Mouse (Mus musculus) urinary bladder, adult 18-20 months (tissue): Measurements from ENCODE around the gene Col13a1.

Experiments used
- DNase-seq, 2 experiments: peaks; one replicate each; pipeline ENCODE4 v3.0.0; 2022; ENCODE audit warnings: low spot score in 2 of 2, mixed read lengths in 2 of 2

Gene Col13a1

DNA sequence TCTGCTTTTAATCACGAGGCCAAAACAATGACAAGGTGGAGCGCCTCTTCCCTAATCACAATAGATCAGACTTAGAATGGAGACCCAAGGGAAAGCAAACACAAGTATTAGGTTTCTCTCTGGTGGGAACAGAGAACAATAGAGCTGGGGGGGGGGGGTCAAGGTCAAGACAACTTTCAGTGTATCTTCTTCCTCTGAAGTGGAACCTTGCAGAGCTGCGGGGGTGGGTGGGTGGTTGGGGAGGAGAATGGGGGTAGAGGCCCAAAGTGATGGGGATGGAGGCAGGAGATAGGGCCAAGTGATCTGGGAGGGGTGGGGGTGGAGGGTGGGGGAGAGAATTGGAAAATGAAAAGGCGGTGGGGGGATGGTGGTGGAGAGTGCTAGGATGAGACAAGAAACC lies 149.9 kb downstream of the Col13a1 start:
- no peak for DNase-seq

DNA sequence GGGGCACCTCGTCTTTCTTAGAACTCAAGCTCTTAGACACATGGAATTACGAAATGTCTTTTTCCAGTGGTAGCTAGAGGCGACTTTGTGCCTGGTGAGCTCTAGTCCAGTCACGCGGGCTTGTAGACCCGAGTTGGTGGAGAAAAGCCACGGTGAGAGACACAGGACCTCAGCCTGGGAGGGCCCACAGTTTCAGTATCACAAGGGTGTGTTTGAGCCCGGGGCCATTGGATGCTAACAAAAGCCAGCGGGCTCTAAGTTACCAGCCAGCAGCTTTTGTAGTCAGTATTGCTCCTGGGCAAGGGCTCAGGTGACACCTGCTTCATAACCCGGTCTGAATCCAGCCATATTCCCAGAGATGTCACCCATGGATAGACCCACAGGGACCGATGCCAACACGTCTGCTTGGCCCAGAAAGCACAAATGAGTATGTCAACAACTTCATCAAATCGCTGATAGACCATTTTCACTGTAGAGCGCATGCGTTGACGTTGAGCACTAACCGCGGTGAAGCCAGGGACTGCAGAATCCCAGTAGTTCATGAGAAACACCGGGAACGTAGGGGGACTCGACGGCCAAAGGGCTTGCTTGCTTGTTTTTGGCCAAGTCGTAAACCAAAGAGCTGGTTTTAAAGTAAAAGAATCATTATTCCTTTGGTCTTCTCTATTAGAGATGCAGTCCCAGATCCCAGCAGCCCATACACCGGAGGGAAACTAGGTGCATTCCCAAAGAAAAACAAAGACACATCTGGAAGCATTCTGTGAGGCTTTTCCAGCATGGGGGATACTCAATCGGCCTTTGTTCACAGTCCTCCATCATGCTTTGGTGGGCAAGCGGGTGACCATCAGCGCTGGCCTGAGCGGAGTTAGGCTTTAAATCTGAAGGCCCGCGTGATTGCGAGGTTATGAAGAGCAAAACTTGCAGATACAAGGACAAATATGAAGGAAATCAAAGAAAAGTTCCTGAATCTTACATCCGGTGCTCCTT lies 150.7 kb downstream of the Col13a1 start:
- DNase-seq = no peak

DNA sequence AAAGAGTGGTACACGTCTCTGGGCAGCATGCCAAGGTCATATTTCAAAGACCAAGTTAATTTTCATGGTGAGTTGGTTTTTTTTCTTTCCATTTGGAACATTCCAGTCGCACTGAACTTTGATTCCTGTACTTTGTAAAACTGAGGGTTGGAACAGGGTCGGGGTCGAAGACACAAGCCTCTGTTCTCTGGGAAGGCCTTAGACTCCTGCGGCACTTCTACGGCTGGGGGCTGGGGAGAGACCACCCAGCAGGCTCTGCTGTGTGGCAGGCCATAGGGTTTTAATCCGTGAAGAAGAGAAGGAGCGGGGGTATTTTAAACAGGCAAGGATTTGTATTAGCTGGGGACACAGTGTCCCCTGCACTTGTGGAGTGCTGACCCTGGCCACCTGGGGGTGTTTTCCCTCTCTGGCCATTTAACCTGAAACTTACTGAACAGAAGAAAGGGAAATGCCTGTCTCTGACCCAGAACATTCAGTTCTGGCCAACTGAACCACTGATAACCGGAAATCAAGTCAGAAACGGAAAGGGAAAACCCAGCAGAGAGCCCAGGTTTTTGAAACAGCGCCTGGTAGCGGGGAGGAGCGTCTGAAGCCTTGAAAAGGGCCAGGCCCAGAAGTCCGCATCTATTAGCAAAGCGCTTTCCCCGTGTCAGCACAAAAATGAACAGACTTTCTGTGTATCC lies 152.0 kb downstream of the Col13a1 start:
- no peak for DNase-seq

DNA sequence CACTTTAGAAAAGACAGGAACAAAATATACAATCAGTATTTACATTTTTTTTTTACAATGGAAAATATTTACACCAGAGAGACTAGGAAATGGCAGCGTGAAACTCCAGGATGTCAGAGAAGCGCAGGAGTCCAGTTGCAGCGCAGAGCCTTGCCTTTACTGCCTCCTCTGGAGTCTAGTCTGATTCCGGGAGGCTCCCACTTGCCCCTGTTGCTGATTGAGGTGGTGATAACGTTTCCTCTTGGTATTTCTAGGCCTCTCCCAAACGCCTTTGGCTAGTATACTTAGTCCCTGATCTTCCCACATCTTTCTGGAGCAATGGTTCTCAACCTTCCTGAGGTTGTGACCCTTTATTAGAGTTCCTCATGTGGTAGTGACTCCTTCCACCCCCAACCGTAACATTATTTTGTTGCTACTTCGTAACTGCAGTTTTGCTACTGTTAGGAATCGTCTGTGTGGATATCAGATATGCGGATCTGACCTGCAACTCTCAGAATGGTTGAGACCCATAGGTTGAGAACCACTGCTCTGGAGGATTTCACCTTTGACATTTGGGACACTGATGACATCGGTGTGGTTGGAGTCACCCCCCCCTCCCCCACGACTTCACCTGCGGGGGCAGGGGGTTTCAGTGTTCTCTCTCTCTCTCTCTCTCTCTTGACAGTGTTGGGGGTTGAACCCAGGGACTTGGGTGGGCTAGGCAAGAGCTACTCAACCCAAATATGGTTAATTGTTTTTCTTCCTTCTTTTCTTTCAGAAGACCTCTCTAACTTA lies 152.7 kb downstream of the Col13a1 start:
- no peak for DNase-seq

DNA sequence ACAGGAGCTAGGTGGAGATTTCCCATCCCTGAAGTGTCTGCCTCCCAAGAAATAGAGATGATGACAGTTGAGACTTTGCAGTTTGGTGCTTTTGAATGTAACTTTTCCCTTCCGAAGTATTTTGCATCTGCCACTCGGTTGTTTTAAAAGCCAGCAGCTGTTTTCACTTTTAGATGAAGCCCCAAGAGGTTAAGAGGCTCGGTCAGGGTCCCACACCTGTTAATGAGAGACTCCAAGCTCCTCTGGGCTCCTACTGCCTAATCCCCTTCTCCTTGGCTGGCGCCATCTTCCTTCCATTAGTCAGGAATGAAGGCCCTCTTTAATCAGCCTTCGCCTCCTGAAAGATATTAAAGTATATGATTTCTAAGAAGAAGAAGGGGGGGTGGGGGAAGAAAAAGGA lies 153.4 kb downstream of the Col13a1 start:
- no peak for DNase-seq

DNA sequence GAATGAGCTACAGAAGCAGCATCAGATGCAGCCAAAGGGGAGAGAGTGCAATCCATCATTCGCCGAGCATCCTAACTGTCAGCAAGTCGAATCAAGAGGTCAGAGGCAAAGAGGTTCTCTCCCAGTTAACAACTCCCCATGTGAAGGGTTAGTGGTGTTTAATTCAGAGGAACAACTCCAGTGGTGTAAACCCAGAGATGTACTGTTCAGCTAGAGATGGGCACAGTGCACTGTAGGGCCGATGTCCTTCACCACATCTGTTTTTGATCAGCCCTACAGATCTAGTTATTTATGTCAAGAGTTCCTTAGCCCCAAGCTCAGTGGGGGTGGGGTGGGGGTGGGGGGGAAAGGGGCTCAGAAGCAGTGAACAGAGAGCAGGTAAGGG lies 155.2 kb downstream of the Col13a1 start:
- DNase-seq = no peak

DNA sequence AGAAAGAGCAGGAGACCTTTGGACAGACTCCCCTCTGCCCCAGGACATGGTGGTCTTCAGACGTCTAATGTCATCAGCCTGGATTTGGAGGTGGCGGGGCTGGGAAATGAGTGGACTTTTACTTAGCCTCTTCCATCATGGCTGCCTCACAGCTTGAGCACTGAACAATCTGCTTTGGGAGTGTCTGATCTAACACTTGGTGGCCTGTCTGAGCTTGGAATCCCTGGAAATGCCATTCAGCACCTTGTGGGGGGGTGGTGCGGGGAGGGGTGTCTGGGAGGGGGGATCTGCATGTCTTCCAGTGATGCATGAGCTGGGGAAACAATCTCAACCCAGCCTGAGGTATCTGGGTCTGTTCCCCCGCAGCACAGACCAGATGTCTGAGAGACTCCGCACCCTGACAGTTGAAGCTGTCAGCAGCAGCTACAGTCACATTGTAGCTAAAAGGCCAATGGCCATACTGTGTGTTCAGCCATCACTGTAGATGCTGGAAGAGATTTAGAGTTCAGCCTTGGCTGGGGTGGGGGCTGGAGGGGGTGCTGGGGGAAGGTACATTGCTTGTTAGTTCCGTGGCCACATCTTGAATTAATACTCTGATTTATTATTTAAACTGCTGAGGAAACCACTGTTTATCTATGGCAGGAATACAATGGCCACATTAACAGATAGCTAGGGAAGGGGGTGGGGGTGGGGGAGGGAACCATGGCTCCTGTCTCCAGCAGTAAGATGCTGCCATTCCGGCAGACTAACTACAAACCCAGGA lies 155.8 kb downstream of the Col13a1 start:
- DNase-seq = no peak

DNA sequence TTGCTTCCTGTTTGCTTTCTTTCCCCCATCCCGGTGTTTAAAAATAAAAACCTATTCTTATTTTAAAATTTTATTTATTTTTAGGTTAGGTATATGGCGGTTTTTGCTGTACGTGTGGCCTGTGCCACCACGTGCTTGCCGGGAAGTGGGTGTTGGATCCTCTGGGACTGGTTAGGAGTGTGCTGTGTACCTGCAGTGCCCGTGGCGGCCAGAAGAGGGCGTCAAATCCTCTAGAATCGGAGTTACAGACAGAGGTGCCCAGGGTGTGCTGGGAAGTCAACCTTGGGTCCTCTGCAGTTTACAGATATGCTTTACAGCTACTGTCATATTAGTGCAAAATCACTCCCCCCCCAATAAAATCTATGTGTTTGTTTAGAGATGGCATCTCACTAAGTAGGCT lies 158.9 kb downstream of the Col13a1 start:
- no peak for DNase-seq

DNA sequence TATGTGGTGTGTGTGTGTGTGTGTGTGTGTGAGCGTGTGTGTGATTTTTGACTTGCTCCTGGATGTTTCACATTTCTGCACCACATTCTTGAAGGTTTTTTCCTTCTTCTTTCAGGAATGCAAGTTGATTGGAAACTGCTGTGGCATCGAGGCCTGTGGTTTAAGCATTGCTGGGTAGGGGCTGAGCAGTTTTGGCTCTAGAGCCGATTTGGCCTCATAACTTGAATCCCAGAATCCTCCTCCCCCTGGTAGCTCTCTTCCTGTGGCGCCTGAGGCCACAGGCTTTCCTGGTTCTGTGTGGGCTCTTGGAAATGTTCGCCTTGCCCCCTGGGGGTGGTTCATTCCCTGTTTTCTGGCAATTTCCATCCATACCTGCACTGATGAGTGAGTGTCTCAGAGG lies 166.9 kb downstream of the Col13a1 start:
- DNase-seq = no peak

DNA sequence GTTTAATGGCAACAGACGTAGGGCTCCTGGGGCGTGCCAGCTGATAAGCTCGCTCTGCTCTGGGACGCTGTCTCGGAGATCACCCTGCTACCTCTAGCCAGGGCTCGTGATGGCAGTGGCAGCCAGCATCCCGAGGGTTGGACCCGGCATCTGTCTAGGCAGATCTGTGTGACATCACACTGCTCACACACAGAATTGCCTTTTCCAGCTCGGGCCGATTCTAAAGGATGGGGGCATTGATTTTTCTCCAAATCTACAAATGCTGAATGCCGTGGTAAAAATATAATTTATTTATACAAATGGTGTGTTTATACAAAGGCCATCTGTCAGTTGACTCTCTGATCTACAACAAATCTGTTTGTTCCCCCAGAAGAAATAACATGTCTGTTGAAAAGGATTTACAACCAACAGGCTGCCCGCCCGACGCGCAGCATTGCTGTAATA lies 180.8 kb downstream of the Col13a1 start:
- DNase-seq = no peak

DNA sequence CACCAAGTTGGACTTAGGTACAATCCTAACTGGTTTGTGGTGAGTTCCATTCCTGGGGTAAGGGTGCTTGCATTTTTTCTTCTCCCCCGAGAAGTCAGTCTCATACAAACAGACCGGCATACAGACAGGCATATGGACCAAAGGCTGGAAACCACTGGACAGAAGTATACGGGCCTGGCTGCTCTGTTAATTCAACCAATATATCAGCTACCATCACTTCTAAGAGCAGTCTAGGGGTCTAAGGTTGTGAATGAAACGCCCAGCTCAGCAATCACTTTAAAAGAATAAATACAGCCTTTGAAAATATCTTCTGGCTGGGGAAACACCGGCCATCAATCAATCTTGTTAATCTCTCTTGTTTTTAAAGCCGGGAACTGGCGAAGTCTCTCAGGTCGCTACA lies 183.4 kb downstream of the Col13a1 start:
- DNase-seq = no peak

DNA sequence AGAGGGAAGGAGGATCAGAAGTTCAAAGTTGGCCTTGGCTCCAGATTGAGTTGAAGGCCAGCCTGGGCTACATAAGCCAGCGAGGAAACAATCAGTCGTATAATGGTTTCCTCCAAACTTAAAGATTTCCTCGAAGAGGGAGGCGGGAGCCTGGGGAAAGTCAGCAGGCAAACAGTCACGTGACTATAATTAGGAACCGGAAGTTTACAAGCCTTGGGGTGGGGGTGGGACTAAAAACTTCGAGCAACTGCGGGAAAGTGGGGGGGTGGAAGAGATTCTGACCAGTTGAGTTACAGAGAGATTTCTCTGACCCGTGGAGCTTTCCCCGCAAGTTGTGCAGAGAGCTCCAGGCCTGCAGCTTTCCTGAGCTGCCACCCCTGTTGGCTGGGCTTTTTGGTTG lies 183.9 kb downstream of the Col13a1 start:
- no peak for DNase-seq

DNA sequence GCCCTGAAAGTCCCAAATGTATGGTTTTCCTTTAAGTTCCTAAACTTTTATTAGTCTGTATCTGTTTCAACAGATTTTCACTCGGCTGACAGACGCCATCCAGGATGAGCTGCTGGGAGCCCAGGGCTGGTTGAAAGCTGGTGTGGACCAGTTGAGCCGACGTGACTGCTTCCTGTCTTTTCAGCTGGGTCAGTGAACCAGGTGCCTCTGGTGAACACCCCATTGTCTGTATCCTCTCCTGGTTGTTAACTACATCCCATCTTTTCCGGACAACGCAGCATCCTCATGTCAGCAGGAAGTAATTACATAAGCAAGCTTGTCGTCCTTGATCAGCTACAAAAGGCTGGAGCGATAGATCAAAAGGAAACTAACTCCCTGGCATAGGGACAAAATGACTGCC lies 185.9 kb downstream of the Col13a1 start:
- no peak for DNase-seq

DNA sequence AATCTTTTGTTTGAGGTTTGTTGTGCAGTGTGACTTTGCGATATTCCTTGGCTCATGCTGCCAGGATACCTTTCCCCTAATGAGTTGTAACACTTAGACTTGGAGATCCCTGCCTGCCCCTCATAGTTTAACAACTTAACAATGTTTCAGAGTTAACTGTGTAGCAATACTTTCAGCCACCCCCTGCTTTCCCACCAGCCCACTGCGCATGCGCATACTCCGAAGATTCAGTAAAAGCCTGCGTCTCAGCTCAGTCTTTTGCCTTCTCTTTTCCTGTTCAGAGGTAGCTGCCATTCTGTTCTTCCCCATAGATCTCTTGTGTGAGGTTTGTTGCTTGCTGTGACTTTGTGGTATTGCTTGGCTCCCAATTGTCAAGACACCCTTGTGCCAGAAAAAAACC lies 190.4 kb downstream of the Col13a1 start:
- DNase-seq = no peak
